Mouse (Mus musculus) adrenal gland, postnatal 4 days (tissue): ENCODE results near the gene Slc17a3. TPM values are rescaled to one million over a fixed set of nuclear protein-coding genes. Genes with fewer than 3 reads are reported as not detected.

Experiments used
- DNase-seq, 2 experiments: peaks; one replicate each; pipeline ENCODE4 v3.0.0; 2021 to 2022; ENCODE audit warnings: low spot score in 2 of 2, mixed read lengths in 2 of 2
- long read RNA-seq, 2 experiments: library from polyadenylated mRNA; stranded (forward); transcript quantifications; one replicate each; pipeline ENCODE4 v2.0.0; 2021
- total RNA-seq, 2 experiments: library from RNA; stranded (reverse); gene quantifications; 2 replicates each; pipeline ENCODE4 v1.2.3; 2021

Slc17a3 gene
- total RNA-seq, result 1 to 10 TPM; 3.3 to 4.8 TPM
- long read RNA-seq, experiment 1, full-length matches to known transcripts, result 1 of 6 reads
- long read RNA-seq, experiment 1, partial matches to known transcripts, result 1 of 6 reads
- long read RNA-seq, experiment 1, other reads (novel, unspliced or antisense), result 4 of 6 reads
- long read RNA-seq, experiment 2, partial matches to known transcripts, result 1 of 2 reads
- long read RNA-seq, experiment 2, other reads (novel, unspliced or antisense), result 1 of 2 reads

DNA sequence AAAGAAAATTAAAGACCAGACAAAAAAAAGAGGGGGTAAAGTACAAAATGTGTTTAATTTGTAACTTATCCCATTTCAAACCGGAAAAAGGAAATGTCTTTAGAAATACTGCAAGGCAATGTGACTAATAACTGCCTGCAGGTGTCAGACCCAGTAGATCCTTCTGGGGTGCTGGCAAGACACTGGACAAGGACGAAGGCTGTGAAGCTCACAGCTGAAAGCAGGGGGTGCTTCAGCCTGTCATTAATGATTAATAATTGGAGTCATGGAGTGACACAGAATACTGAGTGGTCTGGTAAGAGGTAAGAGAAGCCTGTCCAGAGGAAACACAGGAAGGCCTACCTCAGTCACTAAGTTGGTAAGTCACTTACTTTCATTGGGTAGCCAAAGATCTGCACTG, at the start of gene Slc17a3:
Gene Slc17a3 (plus strand): TSS at position 127 of the 400 bp plus-strand sequence.
- DNase-seq, result no peak

GRCm38 (mm10) chr13:23792520-23792919, 46.7 kb upstream of the Slc17a3 start:
- peak in 1 of 2 experiments; percentile 16 for DNase-seq

DNA sequence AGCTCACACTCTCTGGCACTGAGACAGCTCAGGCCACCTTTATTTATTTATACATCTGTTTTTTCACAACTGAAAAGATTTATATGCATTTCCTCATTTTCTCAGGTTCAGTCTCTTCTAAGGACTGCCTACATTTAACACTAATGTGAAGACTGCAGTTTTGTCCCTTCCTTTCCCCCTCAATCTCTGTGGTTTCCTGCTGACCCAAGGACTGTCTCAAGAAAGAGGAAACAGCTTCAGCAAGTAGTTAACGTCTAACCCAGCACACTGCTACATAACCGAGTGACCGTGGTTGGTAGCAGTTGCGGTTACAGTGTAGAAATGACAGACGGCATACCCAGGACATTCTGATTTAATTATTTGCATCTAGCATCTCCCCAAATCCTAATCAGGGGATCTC, 39.8 kb upstream of the Slc17a3 start:
- no peak for DNase-seq

GRCm38 (mm10) chr13:23804532-23804931, 34.7 kb upstream of the Slc17a3 start:
- no peak for DNase-seq

- DNase-seq, result no peak
Observed at GRCm38 (mm10) chr13:23806422-23807052, 32.7 kb upstream of the Slc17a3 start, which contains the start of gene Slc17a2. Gene Slc17a2, plus strand, starts transcription at chr13:23806993.

GRCm38 (mm10) chr13:23816148-23816547, 23.1 kb upstream of the Slc17a3 start:
- no peak for DNase-seq

GRCm38 (mm10) chr13:23820179-23820940, 18.9 kb upstream of the Slc17a3 start:
- no peak for DNase-seq

DNA sequence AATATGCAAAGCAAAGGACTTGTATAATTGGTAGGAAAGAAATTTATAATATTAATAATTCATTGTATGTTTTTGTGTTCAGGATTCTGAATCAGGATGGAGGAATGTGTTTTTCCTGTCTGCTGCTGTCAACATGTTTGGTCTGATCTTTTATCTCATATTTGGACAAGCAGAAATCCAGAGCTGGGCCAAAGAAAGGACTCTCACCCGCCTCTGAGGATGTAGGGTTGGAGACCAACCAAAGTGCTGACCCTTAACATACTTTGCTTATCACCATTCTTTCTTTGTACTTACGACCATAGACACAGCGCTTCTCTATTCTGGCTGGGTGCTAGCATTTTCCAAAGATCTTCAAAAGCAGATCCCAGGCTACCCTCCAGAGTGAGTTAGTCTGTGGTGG, 17.0 kb upstream of the Slc17a3 start:
- DNase-seq, result no peak

GRCm38 (mm10) chr13:23826606-23827005, 12.6 kb upstream of the Slc17a3 start:
- DNase-seq, result no peak

DNA sequence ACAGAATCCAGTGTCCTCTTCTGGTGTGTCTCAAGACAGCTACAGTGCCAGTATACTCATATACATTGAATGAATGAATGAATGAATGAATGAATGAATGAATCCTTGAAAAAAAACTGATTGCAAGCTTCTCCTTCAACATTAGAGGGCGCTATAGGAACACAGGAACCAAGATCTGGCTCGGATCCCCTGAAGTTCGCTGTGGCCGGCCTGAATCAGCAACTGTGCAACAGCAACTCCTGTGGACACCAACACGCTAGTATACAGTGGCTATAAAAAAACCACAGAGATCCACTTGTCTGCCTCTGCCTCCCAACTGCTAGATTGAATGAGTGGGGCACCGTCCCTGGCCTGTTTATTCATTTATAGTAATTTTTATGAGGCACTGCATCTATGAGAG, 6.2 kb upstream of the Slc17a3 start:
- DNase-seq, result no peak

DNA sequence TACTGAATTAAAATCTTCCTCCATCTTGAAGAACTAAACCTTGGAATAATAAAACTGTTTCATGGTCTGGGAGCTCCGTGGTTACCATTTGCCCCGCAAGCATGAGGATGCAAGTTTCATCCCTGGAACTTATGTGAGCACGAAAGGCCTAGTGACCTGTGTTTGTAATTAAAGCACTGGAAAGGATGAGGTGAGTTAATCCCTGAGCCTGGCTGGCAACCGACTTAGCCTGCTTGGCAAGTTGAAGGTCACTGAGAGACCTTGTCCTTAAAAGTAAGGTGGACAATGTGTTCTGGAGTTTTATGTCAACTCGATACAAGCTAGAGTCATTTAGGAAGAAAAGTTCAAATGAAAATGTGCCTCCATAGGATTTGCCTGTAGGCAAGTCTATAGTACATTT, 4.4 kb upstream of the Slc17a3 start:
- no peak for DNase-seq

DNA sequence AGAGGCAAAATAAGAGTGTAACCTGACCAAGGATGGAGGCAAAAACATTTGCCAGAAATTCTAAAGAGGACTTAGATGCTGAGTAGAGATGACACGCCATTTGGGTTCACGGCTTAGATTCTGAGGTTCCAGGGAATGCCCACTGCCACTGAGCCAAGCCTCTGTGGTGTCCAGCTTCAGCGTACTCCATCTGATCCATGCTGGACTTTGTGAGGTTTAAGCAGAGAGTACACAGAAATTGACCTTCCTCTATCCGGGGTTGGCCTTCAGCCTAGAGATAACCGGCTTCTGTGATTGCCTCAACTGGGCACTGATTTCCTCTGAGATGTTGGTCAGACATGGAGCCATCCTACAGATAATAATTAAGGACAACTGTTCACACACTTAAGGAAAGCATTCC, 2.6 kb upstream of the Slc17a3 start:
- no peak for DNase-seq

DNA sequence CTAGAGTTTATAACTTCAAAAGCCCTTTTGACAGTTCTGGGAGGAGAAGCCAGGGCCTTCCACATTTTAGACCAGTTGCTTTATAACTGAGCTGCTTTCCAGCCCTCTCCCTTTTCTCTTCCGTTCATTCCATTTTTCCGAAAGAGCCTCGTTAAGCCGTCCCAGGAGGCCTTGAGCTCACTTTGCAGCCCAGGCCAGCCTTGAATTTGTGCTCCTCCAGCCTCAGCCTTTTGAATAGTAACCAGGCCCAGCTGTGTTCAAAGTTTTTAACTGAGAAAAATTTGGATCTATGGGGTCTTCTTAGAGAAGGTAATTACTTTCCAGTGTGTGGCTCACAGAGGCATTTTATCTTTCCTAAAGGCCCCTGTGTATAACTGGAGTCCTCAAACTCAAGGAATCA, 6.6 kb downstream of the Slc17a3 start:
- no peak for DNase-seq

- no peak for DNase-seq
Observed at GRCm38 (mm10) chr13:23849299-23849698, 10.1 kb downstream of the Slc17a3 start.

- no peak for DNase-seq
Observed at GRCm38 (mm10) chr13:23856401-23856800, 17.2 kb downstream of the Slc17a3 start.

GRCm38 (mm10) chr13:23861815-23862214, 22.6 kb downstream of the Slc17a3 start:
- no peak for DNase-seq

DNA sequence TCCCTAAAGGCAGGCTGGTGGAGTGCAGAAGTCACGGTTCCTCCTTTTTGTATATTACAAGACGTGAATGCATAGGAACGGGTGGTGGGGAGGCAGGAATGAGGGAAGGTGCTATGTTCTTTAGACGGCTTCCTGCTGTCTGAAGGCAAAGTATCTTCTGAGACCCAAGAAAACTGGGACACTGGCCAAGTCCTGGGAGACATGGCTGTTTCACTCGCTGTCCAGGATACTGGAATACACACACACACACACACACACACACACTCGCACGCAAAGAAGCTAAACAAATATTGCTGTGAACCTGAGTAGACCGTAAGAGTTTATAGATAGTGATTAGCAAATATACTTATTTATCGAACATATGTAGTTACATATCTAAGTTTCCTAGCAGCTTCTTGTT, 25.5 kb downstream of the Slc17a3 start:
- no peak for DNase-seq

- DNase-seq, result no peak
Observed at GRCm38 (mm10) chr13:23866086-23866710, 27.0 kb downstream of the Slc17a3 start.

- DNase-seq, result no peak
Observed at GRCm38 (mm10) chr13:23867000-23867399, 27.8 kb downstream of the Slc17a3 start.

- no peak for DNase-seq
Observed at GRCm38 (mm10) chr13:23867405-23867804, 28.2 kb downstream of the Slc17a3 start, which contains the start of gene Slc17a1. Gene Slc17a1, plus strand, starts transcription at chr13:23867750.

GRCm38 (mm10) chr13:23868790-23869533, 29.7 kb downstream of the Slc17a3 start:
- no peak for DNase-seq
